Mouse (Mus musculus) embryo, embryonic 11.5 days (tissue): ENCODE measurements at regions not wholly inside any gene's neighbourhood (a gene's known extent, or its start where the extent isn't known, plus 50 kb on each side); places are given as distances from the start of the nearest gene placed in this dataset.
"Not testable (repeated sequence)": the region's sequence is repeated elsewhere in the genome, so short reads cannot be mapped to it uniquely, and the experiment has no call there.

Source experiments
- DNase-seq: peaks from one replicate; pipeline ENCODE4 v3.0.0-alpha.2; 2012; ENCODE audit warnings: low read depth, low spot score

- DNase-seq: no peak
These were observed 83.7 kb upstream of the Zfp804b start for GRCm38 (mm10) chr5:7428291-7428690.

GRCm38 (mm10) chr5:7436461-7436860 lies 91.9 kb upstream of the Zfp804b start:
- no peak for DNase-seq

GRCm38 (mm10) chr5:7448001-7448400 lies 103.4 kb upstream of the Zfp804b start:
- DNase-seq: no peak

- DNase-seq: no peak
These were observed 110.3 kb upstream of the Zfp804b start for GRCm38 (mm10) chr5:7454896-7455295.

- no peak for DNase-seq
These were observed 112.5 kb upstream of the Zfp804b start for GRCm38 (mm10) chr5:7457102-7457501.

- no peak for DNase-seq
These were observed 144.6 kb upstream of the Zfp804b start for GRCm38 (mm10) chr5:7489150-7489549.

GRCm38 (mm10) chr5:7489602-7490001 lies 145.0 kb upstream of the Zfp804b start:
- DNase-seq: no peak

GRCm38 (mm10) chr5:7517520-7518181 lies 173.1 kb upstream of the Zfp804b start:
- DNase-seq: no peak

- DNase-seq: no peak
These were observed 188.2 kb upstream of the Zfp804b start for GRCm38 (mm10) chr5:7532686-7533199.

GRCm38 (mm10) chr5:7539812-7540645 lies 195.5 kb upstream of the Zfp804b start:
- no peak for DNase-seq

- DNase-seq: no peak
These were observed 196.1 kb upstream of the Zfp804b start for GRCm38 (mm10) chr5:7540646-7541038.

- no peak for DNase-seq
These were observed 199.3 kb upstream of the Zfp804b start for GRCm38 (mm10) chr5:7543857-7544256.

GRCm38 (mm10) chr5:7580413-7580812 lies 235.9 kb upstream of the Zfp804b start:
- DNase-seq: no peak

- DNase-seq: no peak
These were observed 242.0 kb upstream of the Zfp804b start for GRCm38 (mm10) chr5:7586547-7586946.

GRCm38 (mm10) chr5:7600418-7600817 lies 255.9 kb upstream of the Zfp804b start:
- DNase-seq: no peak

- DNase-seq: no peak
These were observed 263.0 kb upstream of the Zfp804b start for GRCm38 (mm10) chr5:7607517-7607916.

- no peak for DNase-seq
These were observed 263.4 kb upstream of the Zfp804b start for GRCm38 (mm10) chr5:7607924-7608323.

- DNase-seq: no peak
These were observed 305.0 kb upstream of the Steap4 start for GRCm38 (mm10) chr5:7655280-7655679.

- no peak for DNase-seq
These were observed 258.5 kb upstream of the Steap4 start for GRCm38 (mm10) chr5:7701776-7702175.

- no peak for DNase-seq
These were observed 240.7 kb upstream of the Steap4 start for GRCm38 (mm10) chr5:7719557-7719956.

GRCm38 (mm10) chr5:7720061-7720460 lies 240.2 kb upstream of the Steap4 start:
- DNase-seq: no peak

GRCm38 (mm10) chr5:7720688-7721087 lies 239.6 kb upstream of the Steap4 start:
- DNase-seq: no peak

GRCm38 (mm10) chr5:7732566-7732965 lies 227.7 kb upstream of the Steap4 start:
- DNase-seq: not testable (repeated sequence)
